Comparison of ENCODE assay signal across 15 mouse cellular contexts in genomic region chr6:94077013-94077412, GRCm38 (mm10).
"Had no signal": no experiment of that assay in that cellular context is flagged by ENCODE, and none has a peak within 500 bp of the region (broad histone marks: within the 10 kb centered on the region; RNA-seq: fewer than 3 reads in every experiment).

No protein-coding gene starts in this region.

- H3K27me3 ChIP-seq: limb, embryonic 13.5 days; liver, embryonic 15.5 days had no signal

- H3K9ac ChIP-seq: limb, embryonic 13.5 days; liver, embryonic 15.5 days had no signal

- H3K36me3 ChIP-seq: limb, embryonic 13.5 days; liver, embryonic 15.5 days had no signal

- H3K27ac ChIP-seq: left cerebral cortex, adult 2 months; limb, embryonic 13.5 days; liver, embryonic 15.5 days had no signal

- DNase-seq: kidney, adult 18-20 months; kidney, adult 9 months; kidney, postnatal 10 days; kidney, postnatal 36 days; layer of hippocampus, postnatal 36 days; lung, adult 2 months; lung, postnatal 14 days; lung, postnatal 4 days; midbrain, embryonic 14.5 days; thymus, postnatal 25 days had no signal

- H3K9me3 ChIP-seq: limb, embryonic 13.5 days; liver, embryonic 15.5 days had no signal

- H3K4me2 ChIP-seq: limb, embryonic 13.5 days; liver, embryonic 15.5 days; midbrain, embryonic 11.5 days had no signal

- ATAC-seq: intestine, embryonic 16.5 days had no signal

- H3K4me1 ChIP-seq: liver, embryonic 15.5 days had no signal

- H3K4me3 ChIP-seq: left cerebral cortex, adult 2 months; limb, embryonic 13.5 days; liver, embryonic 15.5 days had no signal
